Mouse (Mus musculus): ENCODE results near the gene Fam71d. TPM values are rescaled to one million over a fixed set of nuclear protein-coding genes. Genes with fewer than 3 reads are reported as not detected.

The Fam71d gene
- total RNA-seq, 1 experiment from 2014 or later: not detected

GRCm38 (mm10) chr12:78748557-78749377, 57.4 kb downstream of the Fam71d start, which contains the start of gene Mpp5:
TSS of gene Mpp5 (plus strand) at chr12:78748907.
- peak; percentile 97 for ATAC-seq (replicated peaks in 1 of 2; ENCODE audit: insufficient read depth in 1 of 2, low FRiP score in 2 of 2, low TSS enrichment in 1 of 2, low read depth in 1 of 2, poor library complexity in 2 of 2, severe bottlenecking in 2 of 2)

- ATAC-seq (replicated peaks in 1 of 2; ENCODE audit: insufficient read depth in 1 of 2, low FRiP score in 2 of 2, low TSS enrichment in 1 of 2, low read depth in 1 of 2, poor library complexity in 2 of 2, severe bottlenecking in 2 of 2): peak in 1 of 2 experiments; percentile 7; a peak in 1 of 4 replicates
Measured at GRCm38 (mm10) chr12:78749378-78749801, 58.1 kb downstream of the Fam71d start.

GRCm38 (mm10) chr12:78761979-78762378, 70.6 kb downstream of the Fam71d start:
- no peak for ATAC-seq (replicated peaks in 1 of 2; ENCODE audit: insufficient read depth in 1 of 2, low FRiP score in 2 of 2, low TSS enrichment in 1 of 2, low read depth in 1 of 2, poor library complexity in 2 of 2, severe bottlenecking in 2 of 2)

- ATAC-seq (replicated peaks in 1 of 2; ENCODE audit: insufficient read depth in 1 of 2, low FRiP score in 2 of 2, low TSS enrichment in 1 of 2, low read depth in 1 of 2, poor library complexity in 2 of 2, severe bottlenecking in 2 of 2): no peak
Measured at GRCm38 (mm10) chr12:78769031-78769713, 77.8 kb downstream of the Fam71d start.

- no peak for ATAC-seq (replicated peaks in 1 of 2; ENCODE audit: insufficient read depth in 1 of 2, low FRiP score in 2 of 2, low TSS enrichment in 1 of 2, low read depth in 1 of 2, poor library complexity in 2 of 2, severe bottlenecking in 2 of 2)
Measured at GRCm38 (mm10) chr12:78773211-78773610, 81.9 kb downstream of the Fam71d start.

- ATAC-seq (replicated peaks in 1 of 2; ENCODE audit: insufficient read depth in 1 of 2, low FRiP score in 2 of 2, low TSS enrichment in 1 of 2, low read depth in 1 of 2, poor library complexity in 2 of 2, severe bottlenecking in 2 of 2): no peak
Measured at GRCm38 (mm10) chr12:78777916-78778315, 86.6 kb downstream of the Fam71d start.

- ATAC-seq (replicated peaks in 1 of 2; ENCODE audit: insufficient read depth in 1 of 2, low FRiP score in 2 of 2, low TSS enrichment in 1 of 2, low read depth in 1 of 2, poor library complexity in 2 of 2, severe bottlenecking in 2 of 2): no peak
Measured at GRCm38 (mm10) chr12:78778423-78779067, 87.2 kb downstream of the Fam71d start.

Other genes starting within 250 kb of the Fam71d start
- 43.7 and 47.7 TPM in 2 replicates for gene Mpp5, start 57.4 kb downstream of the Fam71d start, total RNA-seq (2017)
- gene Atp6v1d, start 170.1 kb downstream of the Fam71d start, total RNA-seq (2017): 33.5 and 61.6 TPM in 2 replicates
- gene Eif2s1, start 170.3 kb downstream of the Fam71d start, total RNA-seq (2017): 80.7 and 101 TPM in 2 replicates
- 0.19 TPM in 1 of 2 replicates, not detected in the other for gene Plek2, start 215.4 kb downstream of the Fam71d start, total RNA-seq (2017)